Mouse (Mus musculus): ENCODE results near the gene Nck2.
"Not testable (repeated sequence)": the region's sequence is repeated elsewhere in the genome, so short reads cannot be mapped to it uniquely, and the experiment has no call there.

Nck2 gene

GRCm38 (mm10) chr1:43534060-43534760, 89.8 kb downstream of the Nck2 start:
- DNase-seq (ENCODE audit: low read depth) = no peak

GRCm38 (mm10) chr1:43535519-43536000, 91.2 kb downstream of the Nck2 start:
- no peak for DNase-seq (ENCODE audit: low read depth)

- DNase-seq (ENCODE audit: low read depth) = no peak
Observed at GRCm38 (mm10) chr1:43536266-43536665, 91.9 kb downstream of the Nck2 start.

GRCm38 (mm10) chr1:43537021-43537420, 92.6 kb downstream of the Nck2 start:
- DNase-seq (ENCODE audit: low read depth) = no peak

- no peak for DNase-seq (ENCODE audit: low read depth)
Observed at GRCm38 (mm10) chr1:43537496-43537895, 93.1 kb downstream of the Nck2 start.

GRCm38 (mm10) chr1:43538716-43539115, 94.3 kb downstream of the Nck2 start:
- DNase-seq (ENCODE audit: low read depth) = no peak

- no peak for DNase-seq (ENCODE audit: low read depth)
Observed at GRCm38 (mm10) chr1:43539689-43540380, 95.5 kb downstream of the Nck2 start.

GRCm38 (mm10) chr1:43542339-43542738, 98.0 kb downstream of the Nck2 start:
- DNase-seq (ENCODE audit: low read depth) = no peak

- no peak for DNase-seq (ENCODE audit: low read depth)
Observed at GRCm38 (mm10) chr1:43547644-43548043, 103.3 kb downstream of the Nck2 start.

- no peak for DNase-seq (ENCODE audit: low read depth)
Observed at GRCm38 (mm10) chr1:43548749-43549148, 104.4 kb downstream of the Nck2 start.

GRCm38 (mm10) chr1:43550525-43550924, 106.1 kb downstream of the Nck2 start:
- DNase-seq (ENCODE audit: low read depth) = no peak

- not testable (repeated sequence) for DNase-seq (ENCODE audit: low read depth)
Observed at GRCm38 (mm10) chr1:43553989-43554679, 109.8 kb downstream of the Nck2 start.

- DNase-seq (ENCODE audit: low read depth) = no peak
Observed at GRCm38 (mm10) chr1:43555222-43555974, 111.0 kb downstream of the Nck2 start.

GRCm38 (mm10) chr1:43558329-43558728, 114.0 kb downstream of the Nck2 start:
- DNase-seq (ENCODE audit: low read depth) = no peak

GRCm38 (mm10) chr1:43559043-43559692, 114.8 kb downstream of the Nck2 start:
- DNase-seq (ENCODE audit: low read depth) = no peak

GRCm38 (mm10) chr1:43561085-43561484, 116.7 kb downstream of the Nck2 start:
- DNase-seq (ENCODE audit: low read depth) = no peak

- no peak for DNase-seq (ENCODE audit: low read depth)
Observed at GRCm38 (mm10) chr1:43562002-43562666, 117.8 kb downstream of the Nck2 start.

GRCm38 (mm10) chr1:43565260-43565659, 120.9 kb downstream of the Nck2 start:
- DNase-seq (ENCODE audit: low read depth) = no peak

GRCm38 (mm10) chr1:43566677-43567377, 122.4 kb downstream of the Nck2 start:
- DNase-seq (ENCODE audit: low read depth) = no peak

- DNase-seq (ENCODE audit: low read depth) = no peak
Observed at GRCm38 (mm10) chr1:43568824-43569223, 124.4 kb downstream of the Nck2 start.
